Mouse (Mus musculus): ENCODE data around the gene Hnf4a.

The Hnf4a gene

DNA sequence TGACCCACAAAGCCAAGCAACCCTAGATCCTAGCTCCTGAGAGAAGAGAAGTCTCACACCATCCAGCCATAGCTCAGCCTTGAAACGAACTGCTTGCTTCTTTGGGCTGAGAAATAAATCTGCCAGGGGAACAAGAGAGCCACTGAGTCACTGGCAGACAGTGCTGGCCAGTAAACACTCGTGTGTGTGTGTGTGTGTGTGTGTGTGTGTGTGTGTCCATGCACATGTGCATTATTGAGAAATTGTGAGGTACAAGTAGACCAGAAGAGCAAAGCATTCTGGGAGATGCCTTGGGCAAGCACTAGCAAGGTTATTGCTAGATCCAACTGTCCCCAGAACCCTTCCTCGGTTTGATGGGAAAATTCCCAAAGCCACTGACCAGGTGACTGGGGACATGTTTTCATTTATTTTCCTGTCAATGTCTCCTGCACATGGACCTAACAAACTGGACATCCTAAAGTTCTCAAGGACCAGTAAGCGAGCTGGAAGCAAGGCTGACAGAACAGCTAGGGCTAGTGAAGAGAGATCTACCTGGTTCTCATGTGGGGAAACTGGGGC is 47.9 kb downstream of the Hnf4a start:
- no peak for DNase-seq

- no peak for DNase-seq
Observed at GRCm38 (mm10) chr2:163554996-163555395, 48.4 kb downstream of the Hnf4a start.

DNA sequence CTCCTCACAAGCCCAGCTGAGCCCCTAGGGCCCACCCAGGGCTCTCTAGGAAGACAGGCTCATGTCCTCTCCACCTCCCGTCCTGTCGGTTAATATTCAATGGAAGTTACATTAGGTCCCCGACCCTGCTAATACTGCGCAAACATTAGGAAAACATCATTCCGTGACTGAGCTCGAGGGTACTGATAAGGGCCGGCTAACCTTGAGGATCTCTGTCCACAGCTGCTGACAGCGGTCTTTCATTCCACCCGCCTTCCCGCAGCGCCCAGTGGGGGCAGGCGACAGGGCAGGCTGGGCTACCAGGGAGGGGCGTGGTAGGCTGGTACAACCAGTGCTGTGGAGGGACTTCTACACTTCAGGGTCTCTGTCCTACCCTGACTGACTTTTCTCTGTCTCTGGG is 48.8 kb downstream of the Hnf4a start:
- DNase-seq = no peak

GRCm38 (mm10) chr2:163558548-163558947 is 51.9 kb downstream of the Hnf4a start:
- DNase-seq = no peak

- DNase-seq = no peak
Observed at GRCm38 (mm10) chr2:163559236-163559635, 52.6 kb downstream of the Hnf4a start.

DNA sequence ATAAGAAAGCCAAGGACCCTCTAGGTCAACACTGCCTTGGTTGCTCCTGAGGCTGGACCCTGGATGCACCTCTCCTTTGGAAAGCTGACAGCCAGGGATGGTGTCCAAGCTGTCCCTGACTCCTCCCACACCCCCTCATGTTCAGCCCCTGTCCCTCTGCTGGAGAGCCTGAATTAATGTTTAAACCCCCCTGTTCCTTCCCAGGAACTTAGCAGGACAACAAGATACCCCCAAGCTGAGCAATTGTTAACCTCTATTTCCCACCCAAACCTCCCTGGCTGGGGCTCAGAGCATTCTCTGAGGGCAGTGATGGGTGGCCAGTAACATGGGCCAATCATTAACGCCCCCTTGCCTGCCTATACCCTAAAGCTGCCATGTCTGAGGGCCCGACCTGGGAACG is 53.6 kb downstream of the Hnf4a start:
- no peak for DNase-seq

GRCm38 (mm10) chr2:163561258-163561948 is 54.8 kb downstream of the Hnf4a start:
- DNase-seq = no peak

DNA sequence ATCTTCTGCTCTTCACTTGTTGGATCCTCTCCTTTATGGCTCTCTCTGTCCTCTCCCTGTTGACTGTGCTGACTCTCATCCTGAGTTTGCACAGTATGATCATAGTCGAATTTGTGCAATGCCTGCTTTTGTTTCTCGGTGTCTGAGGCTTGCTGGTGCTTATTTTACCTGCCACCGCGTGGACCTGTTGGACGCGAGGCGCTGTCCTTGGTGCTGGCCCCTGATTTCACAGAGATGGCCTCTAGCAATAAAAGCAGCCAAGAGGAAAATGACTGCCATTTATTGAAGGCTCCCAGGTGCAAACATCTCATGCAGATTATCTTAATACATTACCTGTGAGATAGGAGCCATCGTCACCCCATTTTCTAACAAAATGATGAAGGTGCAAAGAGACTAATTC is 58.0 kb downstream of the Hnf4a start:
- DNase-seq = no peak

GRCm38 (mm10) chr2:163574321-163574720 is 67.7 kb downstream of the Hnf4a start:
- DNase-seq = no peak

GRCm38 (mm10) chr2:163575248-163575647 is 68.6 kb downstream of the Hnf4a start:
- no peak for DNase-seq

GRCm38 (mm10) chr2:163577986-163578385 is 71.4 kb downstream of the Hnf4a start:
- DNase-seq = no peak

DNA sequence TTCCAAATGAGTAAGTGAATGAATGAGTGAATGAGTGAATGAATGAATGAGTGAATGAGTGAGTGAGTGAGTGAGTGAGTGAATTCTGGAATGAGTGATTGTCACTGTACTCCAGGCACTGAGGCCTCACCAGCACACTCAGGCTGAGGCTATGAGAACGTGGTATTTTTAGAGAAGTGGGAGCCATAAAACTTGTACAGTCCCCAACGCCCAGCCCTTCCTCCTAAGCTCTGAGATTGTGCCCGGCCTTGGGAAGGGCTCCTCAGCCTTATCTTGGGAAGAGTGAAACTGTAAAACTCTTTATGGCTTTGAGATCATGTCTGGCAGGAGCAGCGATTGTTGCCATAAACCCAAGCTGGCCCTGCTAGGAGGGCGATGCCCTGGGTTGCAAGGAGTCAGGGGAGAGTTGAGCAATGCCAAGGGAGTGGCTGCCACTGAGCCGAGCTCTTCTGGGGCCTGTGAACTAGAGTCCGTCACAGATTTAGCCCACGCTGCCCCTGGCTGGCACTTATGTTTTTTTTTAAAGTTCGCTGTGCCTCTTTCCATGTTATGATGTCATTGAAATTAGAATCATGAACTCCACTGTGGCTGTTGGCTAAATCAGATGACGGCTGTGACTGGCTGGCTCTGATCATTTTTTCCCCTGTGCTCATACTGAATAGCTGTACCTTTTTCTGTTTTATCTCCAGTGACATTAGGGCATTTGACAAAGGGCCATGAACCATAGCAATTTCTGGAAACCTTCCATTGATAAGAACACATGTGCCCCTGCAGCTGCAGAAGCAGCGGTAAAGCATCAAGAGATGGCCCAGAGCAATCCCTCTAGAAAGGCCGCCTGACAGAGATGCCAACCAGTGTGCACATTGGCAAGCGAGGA is 73.7 kb downstream of the Hnf4a start:
- no peak for DNase-seq

DNA sequence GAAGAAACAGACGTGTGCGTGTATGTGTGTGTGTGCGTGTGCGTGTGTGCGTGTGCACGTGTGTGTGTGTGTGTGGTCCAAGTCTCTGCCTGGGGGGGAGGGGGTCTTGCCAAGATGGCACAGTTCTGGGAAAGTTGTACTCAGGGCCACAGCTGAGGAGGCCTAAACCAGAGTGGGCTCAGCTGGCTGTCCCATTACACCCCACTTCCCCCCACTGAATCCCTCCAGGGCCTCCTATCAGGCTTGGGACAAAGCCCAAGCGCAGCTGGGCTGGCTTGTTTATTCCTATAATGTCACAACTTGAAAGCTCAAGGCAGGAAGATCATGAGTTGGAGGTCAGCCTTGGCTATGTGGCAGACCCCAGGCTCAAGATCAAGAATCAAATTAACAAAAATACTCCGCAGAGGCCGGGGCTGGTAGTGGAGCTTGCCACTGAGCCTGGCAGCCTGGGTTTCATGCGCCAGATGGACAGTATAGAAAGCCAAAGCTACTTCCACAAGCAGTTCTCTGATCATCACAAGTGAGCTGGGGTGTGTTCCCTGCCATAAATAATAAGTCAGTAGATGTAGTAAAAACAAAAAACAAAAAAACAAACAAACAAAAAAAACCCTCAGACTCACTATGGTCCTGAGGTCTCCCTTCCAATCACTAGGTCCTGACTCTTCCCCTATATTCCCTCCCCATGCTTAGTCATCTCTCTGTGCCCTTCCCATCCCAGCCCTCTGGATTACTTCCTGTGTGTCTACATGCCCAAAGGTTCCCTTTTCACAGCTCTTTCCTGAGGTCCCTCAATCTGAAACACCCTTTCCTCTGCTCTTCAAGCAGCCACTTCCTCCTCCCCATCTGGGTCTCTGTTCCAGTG is 76.8 kb downstream of the Hnf4a start:
- DNase-seq = no peak

GRCm38 (mm10) chr2:163584088-163584426 is 77.4 kb downstream of the Hnf4a start:
- DNase-seq = no peak

GRCm38 (mm10) chr2:163586384-163587261 is 80.0 kb downstream of the Hnf4a start:
- peak; percentile 61 for DNase-seq

- no peak for DNase-seq
Observed at GRCm38 (mm10) chr2:163587506-163587905, 80.9 kb downstream of the Hnf4a start.

DNA sequence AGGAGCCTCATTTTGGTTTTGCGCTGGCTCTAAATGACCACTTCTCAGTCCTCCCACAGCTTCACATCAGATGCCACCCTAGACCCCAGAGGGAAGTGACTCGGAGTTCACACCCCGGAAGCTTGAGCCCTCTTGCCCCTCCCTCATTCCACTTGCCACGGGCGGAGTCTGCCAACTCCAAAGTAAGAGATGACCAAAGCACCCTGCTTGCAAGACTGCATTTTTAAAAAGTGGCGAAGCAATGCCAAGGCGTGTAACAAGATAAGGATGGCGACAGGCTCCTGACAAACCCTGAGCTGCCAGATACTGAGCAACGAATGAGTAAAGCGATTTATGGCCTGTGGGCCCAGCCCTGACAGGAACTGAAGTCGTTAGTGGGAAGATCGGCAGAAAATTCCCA is 83.6 kb downstream of the Hnf4a start:
- DNase-seq = no peak

DNA sequence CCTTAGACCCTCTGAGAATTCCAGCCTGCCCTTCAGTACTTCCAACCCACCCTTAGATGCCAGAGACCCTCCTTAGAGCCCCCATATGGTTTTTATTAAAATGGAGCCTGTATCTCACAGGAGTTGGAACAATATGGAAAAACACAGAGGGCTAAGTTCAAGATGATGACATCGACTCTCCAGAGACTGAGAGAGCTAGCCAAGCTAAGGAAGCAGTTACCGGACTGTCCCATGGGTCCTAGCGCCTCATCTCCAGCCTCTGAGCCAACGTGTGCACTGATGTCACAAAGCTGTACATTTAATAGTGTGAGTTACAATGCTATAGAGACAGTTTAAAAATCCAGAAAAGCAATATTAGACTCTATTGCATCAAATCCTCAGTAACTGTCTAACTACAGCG is 84.4 kb downstream of the Hnf4a start:
- DNase-seq = no peak

- DNase-seq = peak; percentile 47
Observed at GRCm38 (mm10) chr2:163592084-163592483, 85.5 kb downstream of the Hnf4a start.

DNA sequence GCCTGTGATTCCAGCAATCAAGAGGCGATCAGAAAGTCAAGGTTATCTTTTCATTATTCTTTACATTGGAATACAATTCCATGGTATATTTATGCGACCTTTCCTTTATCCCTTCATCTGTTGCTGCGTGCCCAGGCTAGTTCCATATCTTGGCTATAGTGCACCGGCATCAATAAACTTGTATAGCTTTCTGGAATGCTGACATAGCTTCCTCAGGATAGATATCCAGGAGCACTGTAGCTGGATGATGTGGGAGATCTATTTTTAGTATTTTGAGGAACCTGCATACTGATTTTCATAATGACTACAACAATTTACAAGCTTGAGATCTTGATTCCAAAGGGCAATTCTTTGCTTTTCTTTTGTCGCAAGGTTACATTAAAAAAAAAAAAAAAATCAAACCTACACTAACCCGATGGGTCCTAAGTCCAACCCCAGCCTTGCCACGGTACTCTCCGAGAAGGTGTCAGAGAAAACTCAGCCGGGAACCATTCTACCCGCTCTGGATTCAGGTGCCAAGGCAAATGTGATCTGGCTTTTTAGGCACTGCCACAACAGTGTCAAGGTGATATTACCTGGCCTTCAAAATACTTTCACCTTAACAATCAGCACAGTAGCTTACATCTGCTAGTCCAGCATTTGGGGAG is 87.2 kb downstream of the Hnf4a start:
- no peak for DNase-seq

DNA sequence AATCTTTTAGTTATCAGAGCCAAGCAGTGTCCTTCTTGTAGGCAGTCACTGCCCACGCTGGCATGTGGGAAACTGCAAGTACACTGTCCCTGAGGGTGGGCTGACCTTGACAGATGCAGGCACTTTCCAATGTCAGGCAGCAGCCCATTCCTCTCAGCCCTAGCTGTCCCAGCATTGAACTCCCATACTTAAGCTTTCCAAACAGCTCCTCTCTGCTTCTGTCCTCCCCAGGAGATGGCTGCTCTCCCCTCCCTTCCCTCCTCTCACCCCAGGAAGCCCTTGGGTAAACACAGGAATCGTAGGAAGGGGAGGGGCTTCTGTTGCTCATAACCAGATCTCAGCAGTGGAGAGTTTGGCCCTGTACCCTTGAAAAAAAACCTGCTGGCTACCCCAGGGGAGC is 88.5 kb downstream of the Hnf4a start:
- DNase-seq = no peak

Measured in thymus, postnatal 14 days (tissue).